Mouse (Mus musculus): ENCODE data around the gene Plxnb2.

GRCm38 (mm10) chr15:89150041-89150390 lies 30.6 kb downstream of the Plxnb2 start:
- TF ChIP-seq POLR2A (IDR thresholded peaks at IDR 0.05; ENCODE audit: low read depth, low read length) (no peak), CTCF (IDR thresholded peaks at IDR 0.05; ENCODE audit: extremely low read depth, insufficient read depth, insufficient read length, insufficient replicate concordance) (no peak)

All from spleen, adult 2 months (tissue).